Mouse (Mus musculus) cerebellum, postnatal 10 days (tissue): Measurements from ENCODE around the gene Olfr1353.
"Not testable (repeated sequence)": the region's sequence is repeated elsewhere in the genome, so short reads cannot be mapped to it uniquely, and the experiment has no call there.

ENCODE experiments used
- DNase-seq, 2 experiments: peaks; one replicate each; pipeline ENCODE4 v3.0.0; 2021; ENCODE audit warnings: mixed read lengths in 2 of 2

Gene Olfr1353

DNA sequence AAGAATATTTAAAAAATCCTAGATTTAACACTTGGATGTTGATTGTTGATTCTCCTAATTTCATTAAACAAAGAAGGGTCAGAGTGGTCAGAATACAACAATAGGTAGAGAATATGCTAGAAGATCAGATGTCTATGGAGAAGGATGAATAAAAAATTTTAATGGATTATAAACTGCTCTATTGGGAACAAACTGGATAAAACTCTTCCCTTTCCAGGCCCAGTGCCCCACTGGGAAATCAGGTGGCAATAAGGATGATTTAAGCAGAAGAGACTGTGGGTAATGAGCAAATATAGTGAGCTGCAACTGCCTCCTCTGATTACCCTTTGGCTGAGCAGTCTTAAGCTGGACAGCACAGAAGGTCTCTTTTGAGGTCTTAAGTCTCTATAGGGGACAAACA lies at the start of gene Olfr1353:
Olfr1353 (plus strand) TSS at position 301 of the 400 bp plus-strand sequence.
- not testable (repeated sequence) for DNase-seq

DNA sequence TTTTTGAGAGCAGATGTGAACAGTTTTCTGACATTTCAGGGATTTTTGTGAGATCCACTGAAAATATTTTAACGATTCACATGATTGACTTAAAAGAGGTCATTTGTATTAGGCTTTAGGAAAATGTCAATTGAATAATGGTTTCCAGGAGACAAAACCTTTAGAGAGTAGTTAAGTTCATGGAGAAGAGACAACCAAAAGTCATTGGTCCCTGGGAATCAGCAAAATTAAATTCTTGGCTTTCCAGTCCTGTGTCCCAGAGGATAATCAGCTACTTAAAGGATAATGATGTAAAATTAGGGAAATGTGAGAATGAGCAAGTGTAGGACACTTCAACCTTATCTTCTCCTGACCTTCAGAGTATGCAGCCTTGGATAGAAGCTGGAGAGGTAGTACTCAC lies 12.8 kb upstream of the Olfr1353 start, which contains the start of gene Olfr8:
Olfr8 (plus strand) TSS at position 301 of the 400 bp plus-strand sequence.
- DNase-seq = not testable (repeated sequence)

DNA sequence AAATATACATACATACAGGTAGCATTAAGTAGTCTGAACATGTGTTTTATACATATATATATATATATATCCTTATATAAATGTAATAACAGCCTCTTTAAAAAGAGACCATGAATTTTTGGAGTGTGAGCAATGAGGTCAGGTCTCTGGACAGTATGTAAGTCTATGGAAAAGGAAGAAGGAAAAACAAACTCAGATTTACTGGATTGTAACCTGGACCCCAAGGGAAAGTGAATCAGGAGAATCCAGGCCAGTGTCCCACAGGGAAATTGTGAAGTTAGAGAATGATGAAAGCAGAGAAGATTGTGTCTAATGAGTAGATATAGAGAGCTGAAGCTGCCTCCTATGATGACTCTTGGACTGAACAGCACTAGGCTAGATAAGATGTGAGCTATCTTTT lies 17.6 kb downstream of the Olfr1353 start, which contains the start of gene Olfr1352:
Olfr1352 (plus strand) TSS at position 301 of the 400 bp plus-strand sequence.
- no peak for DNase-seq

DNA sequence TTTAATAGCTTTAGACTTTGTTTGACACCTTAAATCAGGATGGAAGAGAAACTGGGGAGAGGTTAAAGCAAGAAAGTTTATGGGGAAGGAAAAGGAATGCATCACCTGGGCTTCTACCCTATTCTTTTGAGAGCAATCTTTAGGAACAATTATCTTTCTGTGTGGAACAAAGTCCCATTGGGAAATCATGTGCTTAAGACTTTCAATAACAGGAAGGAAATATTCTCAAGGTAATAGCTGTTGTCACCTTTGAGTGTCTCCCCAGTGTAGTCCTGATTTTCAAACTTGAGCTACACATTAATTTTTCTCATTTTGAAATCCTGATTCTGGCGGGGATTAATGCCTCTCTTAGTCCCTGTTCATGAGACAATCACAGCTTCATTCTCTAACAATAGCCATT lies 49.1 kb downstream of the Olfr1353 start, which contains the start of gene Olfr1351:
Olfr1351 (plus strand) TSS at position 301 of the 400 bp plus-strand sequence.
- no peak for DNase-seq
